9 mouse cellular contexts compared by ENCODE assay signal in genomic region chr15:82167201-82168168, GRCm38 (mm10). TPM values are rescaled to one million over a fixed set of nuclear protein-coding genes. Genes with fewer than 3 reads are reported as not detected.
A peak's percentile ranks its signal among the peaks of the same experiment; 100 is the strongest.
DNase-seq lines count a peak whose midpoint lies in the region; ATAC-seq and TF ChIP-seq lines count a peak whose summit lies in the region.
"Had no signal": no experiment of that assay in that cellular context is flagged by ENCODE, and none has a peak within 500 bp of the region (broad histone marks: within the 10 kb centered on the region; RNA-seq: fewer than 3 reads in every experiment).

No protein-coding gene starts in this region.

- ATAC-seq in megakaryocyte progenitor cell, adult 5-6 weeks (replicated peaks; ENCODE audit: poor library complexity), result no peak

- no peak for TF ChIP-seq CTCF in gastrocnemius, adult 2 months (IDR thresholded peaks at IDR 0.05)
- no peak for TF ChIP-seq CTCF in thymus, adult 2 months (IDR thresholded peaks at IDR 0.05; ENCODE audit: borderline replicate concordance, control insufficient read depth, extremely low read depth, insufficient read depth, low read length, poor library complexity)

- WGBS in thymus, adult 2 months, result 77% methylated on average over 23 of the region's 23 CpGs

- intact Hi-C loops in gastrocnemius, adult 2 months (cut with DNase I), result loop anchor here (5.0 kb wide), 1 partner anchor 100 kb away; the partner anchor contains the start of gene Mei1

- H3K4me3 ChIP-seq in gastrocnemius, adult 2 months, result peak overlapping the region; percentile 38
- H3K4me3 ChIP-seq in thymus, adult 2 months (ENCODE audit: control insufficient read depth, insufficient read depth, low read length), result no peak overlapping the region

- H3K36me3 ChIP-seq in thymus, adult 2 months (ENCODE audit: control insufficient read depth, insufficient read depth, low read length), result peaks cover 14% of the 10 kb centered on the region

- peaks cover 47% of the 10 kb centered on the region for H3K4me1 ChIP-seq in thymus, adult 2 months (replicated peaks; ENCODE audit: control insufficient read depth, insufficient read depth, low read length)

- no peaks in the 10 kb centered on the region for H3K27me3 ChIP-seq in thymus, adult 2 months (ENCODE audit: control insufficient read depth, insufficient read depth, low read length)

- peak overlapping the region; percentile 79 for H3K27ac ChIP-seq in gastrocnemius, adult 2 months
- peak overlapping the region; percentile 100 for H3K27ac ChIP-seq in thymus, adult 2 months (ENCODE audit: control insufficient read depth, insufficient read depth, low read length)

- DNase-seq in gastrocnemius, adult 2 months, result peak; percentile 76
- no peak for DNase-seq in gastrocnemius, postnatal 4 days (ENCODE audit: low spot score in 2 of 2)
- no peak for DNase-seq in thymus, adult 2 months
- no peak for DNase-seq in thymus, adult 18-20 months
- DNase-seq in kidney, postnatal 36 days, result peak; percentile 63 to 74
- DNase-seq in left cerebral cortex, adult 8-10 months (ENCODE audit: low spot score in 2 of 2), result no peak
- no peak for DNase-seq in adrenal gland, postnatal 10 days

- no peak for TF ChIP-seq POLR2A in thymus, adult 2 months (IDR thresholded peaks at IDR 0.05; ENCODE audit: control insufficient read depth, extremely low read depth, insufficient read depth, low read length, poor library complexity)

RNA-seq across cellular contexts. Expression of gene Srebf2, which starts 20.5 kb away (rescaled TPM):
- total RNA-seq in gastrocnemius, adult 2 months (2021), result 10 to 100 TPM; 11.4 to 17.4 TPM
- total RNA-seq in gastrocnemius, postnatal 4 days (2021), result 10 to 100 TPM; 77.9 to 96.4 TPM
- 410 and 478 TPM in 2 replicates for polyA plus RNA-seq in thymus, adult 2 months (2012; rRNA removed)
- total RNA-seq in left cerebral cortex, adult 8-10 months (2022), result 100 to 1,000 TPM; 204 to 229 (median 207) TPM
- 10 to 100 TPM; 44.6 to 47.5 TPM for total RNA-seq in adrenal gland, postnatal 10 days (2021)
- total RNA-seq in megakaryocyte progenitor cell, adult 5-6 weeks (2015), result 24.7 and 28.3 TPM in 2 replicates
- 21.0 and 23.7 TPM in 2 replicates for total RNA-seq in megakaryocyte progenitor cell, adult 5-6 weeks (2017)

RNA-seq across cellular contexts. Expression of gene Ccdc134, which starts 39.8 kb away (rescaled TPM):
- 10 to 100 TPM; 11.8 to 12.4 TPM for total RNA-seq in gastrocnemius, adult 2 months (2021)
- 10 to 100 TPM; 45.5 to 49.4 TPM for total RNA-seq in gastrocnemius, postnatal 4 days (2021)
- 33.1 and 39.4 TPM in 2 replicates for polyA plus RNA-seq in thymus, adult 2 months (2012; rRNA removed)
- total RNA-seq in left cerebral cortex, adult 8-10 months (2022), result 10 to 100 TPM in 1 of 4 experiments, 1 to 10 TPM in 3; 8.1 to 11.8 (median 9.0) TPM
- 1 to 10 TPM; 8.6 to 8.7 TPM for total RNA-seq in adrenal gland, postnatal 10 days (2021)
- total RNA-seq in megakaryocyte progenitor cell, adult 5-6 weeks (2015), result 5.5 and 10.4 TPM in 2 replicates
- total RNA-seq in megakaryocyte progenitor cell, adult 5-6 weeks (2017), result 19.6 and 29.7 TPM in 2 replicates

RNA-seq across cellular contexts. Expression of gene Shisa8, which starts 45.1 kb away (rescaled TPM):
- total RNA-seq in gastrocnemius, adult 2 months (2021), result not detected
- under 1 TPM in 1 of 2 experiments, not detected in 1; 0.23 TPM for total RNA-seq in gastrocnemius, postnatal 4 days (2021)
- polyA plus RNA-seq in thymus, adult 2 months (2012; rRNA removed), result 0.93 and 1.1 TPM in 2 replicates
- total RNA-seq in left cerebral cortex, adult 8-10 months (2022), result 1 to 10 TPM; 3.1 to 5.3 (median 5.0) TPM
- total RNA-seq in adrenal gland, postnatal 10 days (2021), result under 1 TPM; 0.12 to 0.45 TPM
- 0.10 and 0.12 TPM in 2 replicates for total RNA-seq in megakaryocyte progenitor cell, adult 5-6 weeks (2015)
- total RNA-seq in megakaryocyte progenitor cell, adult 5-6 weeks (2017), result 0.27 and 3.2 TPM in 2 replicates
- total RNA-seq: MEL had no signal

RNA-seq across cellular contexts. Expression of gene Tnfrsf13c, which starts 56.7 kb away (rescaled TPM):
- not detected for total RNA-seq in gastrocnemius, adult 2 months (2021)
- under 1 TPM in 1 of 2 experiments, not detected in 1; 0.66 TPM for total RNA-seq in gastrocnemius, postnatal 4 days (2021)
- 4.3 and 7.0 TPM in 2 replicates for polyA plus RNA-seq in thymus, adult 2 months (2012; rRNA removed)
- total RNA-seq in left cerebral cortex, adult 8-10 months (2022), result under 1 TPM; 0.37 to 0.98 (median 0.64) TPM
- total RNA-seq in adrenal gland, postnatal 10 days (2021), result 1 to 10 TPM; 2.1 to 2.7 TPM
- 2.1 and 2.4 TPM in 2 replicates for total RNA-seq in megakaryocyte progenitor cell, adult 5-6 weeks (2015)
- 0.34 and 0.92 TPM in 2 replicates for total RNA-seq in megakaryocyte progenitor cell, adult 5-6 weeks (2017)

Comparison
In these comparisons a context has a peak if more than half of its experiments do, and no peak if none do; other contexts are left out.
1. DNase-seq: peak in gastrocnemius, adult 2 months (single experiment) and kidney, postnatal 36 days (2 of 2); none in gastrocnemius, postnatal 4 days (0 of 2), thymus, adult 2 months (single experiment), thymus, adult 18-20 months (0 of 2), left cerebral cortex, adult 8-10 months (0 of 2) and adrenal gland, postnatal 10 days (single experiment).